Mouse (Mus musculus) forelimb bud, embryonic 11.5 days (tissue): ENCODE measurements around the gene Rprd1b.

Experiments used
- DNase-seq: peaks from one replicate; pipeline ENCODE4 v3.0.0-alpha.2; 2012; ENCODE audit warnings: low read depth, low spot score

Rprd1b gene

DNA sequence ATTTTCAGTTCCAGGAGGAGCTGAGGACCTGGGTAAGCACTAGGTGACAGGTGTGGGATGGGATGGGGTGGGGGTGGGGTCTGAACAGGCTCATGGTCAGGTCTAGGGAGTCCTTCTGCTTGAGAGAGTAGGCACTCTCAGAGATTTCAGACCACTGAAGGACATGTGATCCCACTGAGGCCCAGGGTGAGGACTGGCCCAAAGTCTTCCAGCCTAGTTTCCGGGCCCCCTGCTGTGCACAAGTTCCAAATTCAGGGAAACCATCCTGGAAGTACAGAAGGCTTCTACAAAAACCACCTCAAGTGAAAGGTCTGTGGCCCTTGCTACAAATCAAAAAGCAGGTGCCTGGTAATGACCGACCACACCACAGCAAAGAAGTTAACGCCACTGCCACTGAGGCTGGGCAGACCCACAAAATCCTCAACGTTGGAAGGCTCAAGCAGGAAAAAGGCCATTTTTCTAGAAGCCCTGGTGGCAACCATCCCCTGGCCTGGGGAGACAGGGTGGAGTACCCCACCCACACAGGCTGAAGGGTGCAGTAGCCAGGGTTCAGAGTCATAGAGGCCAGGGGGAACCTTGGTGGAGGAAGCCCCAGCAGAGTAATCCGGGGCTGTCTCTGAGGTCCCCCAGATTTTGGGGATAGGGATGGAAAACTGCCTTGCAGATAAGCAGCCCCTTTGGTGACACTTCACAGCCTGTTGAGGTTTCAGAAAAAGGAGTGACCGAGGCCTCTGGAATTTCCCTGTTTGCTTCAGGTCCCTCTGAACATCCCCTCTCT is 116.6 kb downstream of the Rprd1b start:
- no peak for DNase-seq

DNA sequence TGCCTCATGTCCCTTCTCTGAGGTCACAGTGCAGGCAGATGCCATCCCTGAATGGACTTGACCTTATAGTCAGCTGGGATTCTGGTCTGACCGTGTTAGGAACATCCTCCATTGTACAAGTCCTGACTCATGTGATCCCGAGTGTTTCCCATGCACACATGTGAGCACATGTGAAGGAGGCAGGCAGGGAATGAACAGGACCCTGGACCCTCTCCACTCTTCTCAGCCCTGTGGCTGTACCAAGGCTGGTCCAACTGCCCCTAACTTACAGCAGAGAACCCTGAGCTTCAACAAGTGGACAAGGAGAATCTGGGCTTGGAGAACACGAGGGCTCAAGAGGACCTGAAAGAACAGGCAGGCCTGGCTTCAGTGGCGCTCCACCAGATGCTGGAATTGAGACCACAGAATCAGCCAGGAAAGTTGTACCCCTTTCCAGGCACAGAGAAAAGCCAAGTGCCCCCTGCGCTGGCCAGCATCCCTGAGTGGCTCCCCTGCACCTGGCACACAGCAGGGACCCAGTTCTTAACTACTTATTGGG is 117.3 kb downstream of the Rprd1b start:
- DNase-seq = no peak

DNA sequence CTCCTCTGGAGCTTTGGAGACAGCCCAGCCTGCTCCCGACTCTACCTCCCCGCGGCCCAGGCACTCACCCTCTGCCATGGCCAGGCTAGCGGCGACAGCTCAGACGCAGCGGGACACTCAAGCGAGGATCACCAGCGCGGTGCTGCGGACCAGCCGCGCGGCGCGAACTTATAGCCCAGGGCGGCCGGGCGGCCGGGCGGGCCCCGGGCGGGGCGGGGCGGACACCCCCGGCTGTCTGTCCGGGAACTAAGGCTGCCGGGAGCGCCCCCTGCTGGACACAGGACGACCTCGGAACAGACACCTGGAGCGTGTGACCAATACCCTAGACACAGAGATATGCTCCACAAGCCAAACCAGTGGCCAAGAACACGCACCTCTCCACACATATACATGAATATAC is 117.9 kb downstream of the Rprd1b start, which contains the start of gene Tgm2:
Tgm2 (minus strand) TSS at position 214 of the 400 bp plus-strand sequence.
- DNase-seq = peak; percentile 65

DNA sequence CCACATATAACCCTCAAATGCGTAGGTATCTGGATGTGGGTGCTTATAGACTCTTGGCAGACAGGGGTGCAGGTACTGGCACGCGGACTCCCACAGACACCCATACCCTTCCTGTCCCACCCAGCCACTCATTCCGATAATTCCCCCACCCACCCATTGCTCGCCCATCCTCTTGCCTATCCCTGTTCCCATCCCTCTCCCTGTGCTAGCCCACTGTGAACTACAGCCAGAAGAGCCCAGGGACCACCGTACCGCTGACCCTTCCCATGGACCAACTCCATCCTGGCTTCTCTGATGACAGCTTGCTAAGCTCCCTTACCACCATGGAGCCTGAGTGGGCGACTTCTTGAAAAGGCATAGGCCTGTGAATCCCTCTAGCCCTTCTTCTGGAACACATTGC is 118.7 kb downstream of the Rprd1b start:
- no peak for DNase-seq

DNA sequence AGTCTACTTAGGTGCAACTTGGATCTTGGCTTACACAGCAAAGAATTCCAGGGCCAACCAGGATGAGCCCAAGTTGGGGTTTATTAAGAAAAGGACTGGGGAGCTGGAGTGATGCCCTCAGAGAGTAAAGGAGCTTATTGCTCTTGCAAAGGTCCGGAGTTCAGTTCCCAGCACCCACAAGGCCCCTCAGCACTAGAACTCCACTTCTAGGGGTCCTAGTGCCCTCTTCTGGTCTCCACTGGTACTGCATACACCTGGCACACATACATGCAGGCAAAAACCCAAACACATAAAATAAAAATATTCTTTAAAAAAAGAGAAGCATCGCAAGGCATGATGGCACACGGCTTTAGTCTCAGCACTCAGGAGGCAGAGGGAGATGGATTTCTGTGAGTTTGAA is 122.8 kb downstream of the Rprd1b start:
- no peak for DNase-seq

DNA sequence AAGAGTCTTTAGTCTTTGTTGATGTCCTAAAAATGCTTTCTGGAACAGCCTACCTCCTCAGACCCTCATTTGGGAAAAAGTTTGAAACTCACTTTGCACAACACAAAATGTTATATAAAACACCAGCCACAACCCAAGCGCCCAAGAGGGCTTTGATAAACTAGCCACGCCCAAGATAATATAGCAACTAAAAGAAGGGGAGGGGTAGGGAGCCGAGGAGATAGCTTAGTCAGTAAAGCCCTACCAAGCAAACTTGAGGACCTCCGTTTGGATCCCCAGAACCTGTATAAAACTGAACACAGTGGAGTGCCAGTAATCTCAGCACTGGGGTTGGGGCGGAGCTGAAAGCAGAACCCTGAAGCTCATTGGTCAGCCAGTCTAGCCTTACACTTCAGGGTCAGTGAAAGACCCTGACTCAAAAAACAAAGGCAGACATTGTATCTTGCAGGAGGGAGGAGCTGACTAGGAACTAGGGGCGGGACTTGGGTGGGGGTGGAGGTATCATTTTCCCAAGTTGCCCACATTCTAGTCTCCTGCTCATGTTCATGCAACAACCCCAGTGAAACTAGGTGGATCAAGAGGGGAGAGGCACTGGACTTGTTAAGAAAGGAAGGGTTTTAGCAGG is 124.5 kb downstream of the Rprd1b start:
- DNase-seq = peak; percentile 72

DNA sequence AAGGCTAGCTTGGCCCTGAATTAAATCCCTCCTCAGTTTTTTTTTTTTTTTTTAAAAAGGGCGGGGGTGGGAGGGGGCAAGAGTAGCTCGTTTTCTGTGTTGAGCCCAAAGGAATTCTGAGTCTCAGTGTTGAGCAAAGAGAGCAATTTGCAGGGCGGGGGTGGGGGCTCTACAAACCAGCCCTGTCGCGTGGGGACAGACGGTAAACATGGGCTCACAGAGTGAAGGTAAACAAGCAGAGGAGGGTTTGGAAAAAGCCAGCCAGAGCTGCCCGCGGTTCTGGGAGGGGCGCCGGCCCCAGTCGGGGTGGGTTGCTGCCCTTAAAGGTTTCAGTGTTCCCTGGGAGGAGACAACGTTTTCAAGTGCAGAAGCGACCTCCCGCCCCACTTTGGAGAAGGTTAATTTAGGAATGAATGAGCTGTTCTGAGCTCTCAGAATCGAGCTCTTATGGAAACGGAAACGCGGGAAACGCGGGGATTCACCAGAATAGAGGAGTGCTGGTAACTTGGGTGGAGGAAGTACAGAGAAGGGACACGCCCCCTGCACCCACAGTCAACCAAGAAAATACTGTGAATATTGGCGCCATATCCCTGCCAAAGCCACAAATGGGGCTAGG is 125.5 kb downstream of the Rprd1b start:
- no peak for DNase-seq

DNA sequence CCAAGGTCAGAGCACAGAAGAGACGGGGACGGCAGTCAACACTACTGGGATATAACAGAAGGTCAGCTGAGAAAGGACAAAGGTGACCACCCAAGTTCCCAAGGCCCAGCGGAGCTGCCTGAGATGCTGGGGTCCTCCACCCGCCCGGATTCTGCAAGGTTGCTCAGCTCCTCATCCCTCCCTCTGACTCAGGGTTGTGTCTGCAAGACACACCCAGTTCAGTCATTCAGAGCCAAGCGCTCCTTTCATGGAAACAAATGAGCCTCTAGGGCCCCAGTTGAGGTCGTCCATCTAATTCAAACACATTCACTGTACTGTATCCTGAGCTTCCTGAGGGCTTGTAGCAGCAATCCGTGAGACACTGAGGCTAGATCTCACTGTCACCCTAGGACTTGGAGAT is 126.3 kb downstream of the Rprd1b start:
- no peak for DNase-seq

DNA sequence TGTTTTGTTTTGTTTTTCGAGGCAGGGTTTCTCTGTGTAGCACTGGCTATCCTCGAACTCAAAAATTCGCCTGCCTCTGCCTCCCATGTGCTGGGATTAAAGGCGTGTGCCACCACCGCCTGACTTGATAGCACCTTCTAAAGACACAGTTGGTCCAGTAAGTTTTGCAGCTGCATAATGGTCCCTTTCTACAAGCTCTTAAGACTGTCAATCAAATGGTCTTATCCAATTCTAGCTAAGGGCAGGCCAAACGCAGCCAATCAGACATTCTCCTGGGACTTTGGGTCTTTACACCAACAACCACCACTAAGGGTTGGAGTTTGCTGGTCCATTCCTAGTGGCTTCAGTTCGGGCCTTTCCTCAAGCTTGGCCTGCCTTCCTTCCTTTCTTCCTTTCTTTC is 126.8 kb downstream of the Rprd1b start:
- no peak for DNase-seq

DNA sequence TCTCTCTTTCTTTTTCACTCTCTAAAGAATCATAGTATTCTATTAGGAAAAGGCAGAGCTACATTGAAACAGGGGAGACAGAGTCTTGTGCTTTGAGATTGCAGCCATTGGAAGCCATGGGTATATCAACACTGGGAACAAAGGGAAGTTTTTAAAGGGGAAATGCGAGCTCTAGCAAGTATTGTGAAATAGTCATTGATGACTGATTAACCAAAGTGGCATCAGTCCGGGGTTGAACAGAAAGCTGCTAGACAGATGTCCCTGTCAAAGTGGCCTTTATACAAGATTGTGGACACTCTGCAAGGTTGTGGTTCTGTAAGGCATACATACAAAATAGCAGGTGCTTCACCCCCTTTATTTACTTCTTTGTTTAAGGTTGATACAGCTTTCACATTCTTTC is 127.3 kb downstream of the Rprd1b start:
- no peak for DNase-seq

DNA sequence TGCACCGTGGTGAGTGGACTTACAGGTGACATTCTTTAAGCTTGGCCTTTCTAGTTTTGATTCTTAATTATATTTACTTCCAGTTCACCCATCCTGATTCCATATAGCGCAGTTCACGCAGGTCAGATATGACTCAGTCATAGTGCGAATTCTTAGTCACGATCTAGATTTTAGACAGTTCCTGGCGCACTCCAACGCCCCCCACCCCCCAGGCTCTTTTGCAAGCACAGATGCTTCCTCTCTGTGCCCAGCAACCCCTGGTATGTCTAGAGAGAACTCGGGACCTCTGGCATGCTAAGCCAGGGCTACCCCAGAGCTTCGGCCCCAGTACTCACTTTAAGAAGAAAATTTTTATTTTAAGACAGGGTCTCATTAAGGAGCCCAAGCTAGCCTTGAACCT is 128.2 kb downstream of the Rprd1b start:
- no peak for DNase-seq

DNA sequence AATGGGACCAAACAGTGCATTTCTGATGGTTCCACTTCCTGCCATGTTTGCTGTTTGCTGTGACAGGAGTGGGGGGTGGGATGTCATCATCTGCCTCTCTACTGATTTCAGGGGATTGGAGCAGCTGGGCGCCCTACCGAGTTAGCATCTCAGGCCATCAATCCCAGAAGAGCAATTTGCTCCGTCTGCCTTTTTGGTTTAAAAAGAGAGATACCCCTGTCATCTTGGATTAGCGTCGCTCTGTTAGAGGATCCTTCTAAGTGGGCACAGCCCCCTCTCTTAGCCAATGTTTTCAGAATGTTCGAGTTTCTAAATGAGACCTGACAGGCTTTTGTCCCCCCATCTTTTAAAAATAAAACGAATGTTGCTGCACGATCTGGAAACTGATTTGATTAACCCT is 129.4 kb downstream of the Rprd1b start:
- no peak for DNase-seq

DNA sequence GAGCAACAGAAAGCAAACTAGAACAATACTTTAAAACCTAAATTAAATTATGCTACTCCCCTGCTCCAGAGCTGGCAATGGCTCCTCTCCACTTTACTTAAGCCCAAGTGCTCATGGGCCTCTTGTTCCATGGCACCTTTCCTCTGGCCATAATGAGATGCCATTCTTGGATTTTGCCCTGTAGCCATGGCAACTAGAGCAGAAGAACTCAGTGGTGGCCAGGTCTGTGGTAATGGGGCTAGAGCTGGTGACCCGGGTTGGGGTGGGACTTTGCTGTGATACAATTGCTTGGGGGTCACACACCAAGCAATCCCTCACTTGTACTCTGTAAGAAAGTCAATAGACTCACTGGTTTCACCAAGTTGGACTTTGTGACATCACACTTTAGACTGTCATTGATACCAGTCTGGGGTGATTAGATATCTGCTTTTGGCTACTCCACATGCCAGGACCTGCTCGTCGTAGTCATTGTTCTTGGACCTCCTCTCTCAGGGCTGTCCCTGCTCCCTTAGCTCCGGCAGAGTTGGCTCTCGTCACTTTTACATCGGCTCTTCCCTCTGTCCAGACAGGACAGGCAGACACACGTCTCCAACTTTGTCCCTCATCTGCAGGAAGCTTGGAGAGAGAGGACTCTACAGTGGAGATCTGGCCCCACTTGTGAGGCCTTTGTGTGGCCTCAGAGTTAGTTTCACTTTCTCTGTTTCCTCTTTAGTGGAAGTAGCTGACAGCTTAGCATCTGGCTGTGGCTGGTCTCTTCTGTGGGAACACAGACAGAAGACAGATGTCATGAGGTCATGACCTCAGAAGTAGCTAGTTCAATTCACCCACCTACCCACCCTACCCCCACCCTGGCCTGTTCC is 131.3 kb downstream of the Rprd1b start:
- no peak for DNase-seq

DNA sequence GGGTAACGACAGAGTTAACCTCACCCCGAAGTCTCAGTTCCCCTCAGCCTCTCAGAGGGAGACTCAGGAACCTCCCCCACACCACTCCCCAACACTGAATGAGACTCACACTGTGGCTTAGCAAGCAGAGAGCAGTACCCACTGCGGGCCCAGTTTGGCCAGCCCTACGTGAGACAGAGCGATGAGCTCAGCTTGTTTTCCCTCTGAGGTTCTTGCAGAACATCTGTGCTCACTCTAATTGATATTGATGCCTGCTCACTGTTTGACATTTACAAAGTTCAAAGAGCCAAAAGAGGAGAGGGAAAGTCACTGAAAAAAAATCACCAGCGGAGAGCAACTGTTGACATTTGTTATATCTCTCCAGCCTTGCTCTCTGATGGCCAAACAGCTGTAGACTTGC is 133.5 kb downstream of the Rprd1b start:
- DNase-seq = no peak

DNA sequence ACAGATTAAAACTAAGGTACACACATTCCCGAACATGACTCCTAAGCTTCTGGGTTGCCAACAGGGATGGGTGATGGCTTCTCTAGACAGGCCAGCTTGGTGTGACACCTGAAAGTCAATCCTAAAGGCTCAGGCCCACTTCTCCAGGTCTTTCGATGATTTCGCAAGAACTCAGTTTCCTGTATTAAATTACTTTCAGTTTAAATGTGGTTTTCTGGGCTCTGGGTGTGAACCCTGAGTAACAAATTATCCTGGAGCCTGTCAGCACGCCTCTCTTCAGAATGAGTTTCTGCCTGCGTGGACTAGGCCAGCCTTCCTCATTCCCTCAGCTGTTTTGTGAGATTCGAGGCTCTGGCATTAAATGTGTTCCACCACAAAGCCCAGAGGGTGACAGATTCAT is 134.7 kb downstream of the Rprd1b start:
- no peak for DNase-seq

DNA sequence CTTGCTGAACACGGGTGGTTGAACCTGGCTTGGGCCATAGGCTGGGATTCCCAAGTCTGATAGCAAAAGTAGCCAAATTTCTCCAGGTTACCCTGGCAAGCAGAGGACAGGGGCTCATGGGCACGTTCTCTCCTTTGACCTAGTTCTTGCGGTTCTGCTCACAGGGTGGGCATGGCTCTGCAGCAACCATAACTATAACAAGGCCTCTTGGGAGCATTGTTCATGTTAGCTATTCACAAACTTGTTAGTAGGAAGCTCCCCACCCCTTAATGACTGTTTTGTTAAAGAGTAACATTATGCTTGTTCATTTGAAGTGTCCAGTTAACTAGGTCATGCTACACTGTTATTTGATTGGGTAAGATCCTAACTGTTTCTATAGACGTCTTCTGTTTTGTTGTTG is 137.5 kb downstream of the Rprd1b start:
- DNase-seq = no peak

DNA sequence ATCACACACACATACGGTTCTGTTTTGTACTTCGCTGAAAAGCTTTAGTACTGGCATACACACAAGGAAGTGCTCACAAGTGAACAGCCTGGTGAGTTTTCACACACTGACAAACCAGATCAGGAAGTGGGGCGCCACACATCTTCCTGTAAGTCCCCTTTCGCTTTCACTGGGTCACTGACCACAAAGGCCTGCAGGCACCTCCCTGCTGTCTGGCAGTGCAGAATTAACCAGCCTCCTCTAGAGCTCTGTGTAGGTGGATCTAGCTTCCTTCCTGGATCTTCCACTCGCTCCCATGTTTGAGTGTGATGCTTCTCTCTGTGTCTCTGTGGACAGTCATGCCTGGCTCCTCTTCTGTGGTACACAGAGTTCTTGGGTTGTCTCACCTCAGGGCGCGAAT is 138.3 kb downstream of the Rprd1b start:
- no peak for DNase-seq

DNA sequence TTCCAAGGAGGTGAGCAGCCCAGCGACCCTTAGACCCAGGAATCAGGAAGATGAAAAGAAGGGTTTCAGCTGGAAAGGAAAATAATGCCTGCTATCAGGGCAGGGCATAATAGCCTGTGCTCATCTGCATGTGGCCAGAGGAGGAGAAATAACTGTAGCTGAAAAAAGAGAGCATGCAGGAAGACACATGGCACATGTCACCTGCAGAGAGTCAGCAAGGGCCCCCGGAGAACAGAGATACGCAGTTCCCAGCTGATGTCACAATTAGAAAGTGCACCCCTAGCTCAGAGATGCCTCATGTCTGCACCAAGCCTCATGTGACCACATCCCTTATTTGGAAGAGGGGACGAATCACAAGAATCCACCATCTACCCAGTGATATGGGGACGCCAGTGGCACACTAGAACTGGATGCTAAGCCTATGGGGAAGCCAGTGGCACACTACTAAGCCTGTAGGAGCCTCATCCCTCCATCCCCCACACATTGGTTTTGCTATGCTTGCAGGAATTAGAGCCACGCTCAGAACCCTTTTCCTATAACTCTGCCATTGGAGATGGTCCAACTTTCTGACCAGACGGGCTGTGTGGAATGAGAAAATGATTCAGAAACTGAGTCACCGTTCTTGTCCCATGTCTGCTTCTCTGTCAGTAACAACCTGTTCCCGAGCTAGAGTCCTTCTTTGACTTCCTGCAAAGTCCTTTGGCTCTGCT is 139.4 kb downstream of the Rprd1b start:
- DNase-seq = no peak

DNA sequence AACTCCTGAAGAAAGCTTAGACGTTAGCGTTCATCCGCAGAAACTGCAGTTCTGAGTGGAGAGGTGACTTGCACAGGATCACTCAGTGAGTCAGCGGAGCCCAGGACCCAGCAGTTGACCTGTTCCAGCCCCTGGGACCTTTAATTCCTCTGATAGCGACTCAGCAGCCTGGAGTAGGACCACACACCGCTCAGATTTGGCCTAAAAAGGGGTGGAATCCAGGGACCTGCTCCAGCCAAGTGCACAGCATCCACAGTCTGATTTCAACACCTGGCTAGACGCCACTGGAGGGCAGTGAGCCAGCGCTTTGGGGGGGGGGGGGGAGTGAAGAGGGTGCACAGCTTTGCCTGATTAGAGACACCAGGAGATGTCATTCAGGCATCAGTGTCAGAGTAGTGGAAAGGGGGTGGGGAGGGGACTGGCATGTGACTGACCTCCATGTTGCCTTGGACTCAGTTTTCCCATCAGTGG is 140.5 kb downstream of the Rprd1b start:
- DNase-seq = no peak

DNA sequence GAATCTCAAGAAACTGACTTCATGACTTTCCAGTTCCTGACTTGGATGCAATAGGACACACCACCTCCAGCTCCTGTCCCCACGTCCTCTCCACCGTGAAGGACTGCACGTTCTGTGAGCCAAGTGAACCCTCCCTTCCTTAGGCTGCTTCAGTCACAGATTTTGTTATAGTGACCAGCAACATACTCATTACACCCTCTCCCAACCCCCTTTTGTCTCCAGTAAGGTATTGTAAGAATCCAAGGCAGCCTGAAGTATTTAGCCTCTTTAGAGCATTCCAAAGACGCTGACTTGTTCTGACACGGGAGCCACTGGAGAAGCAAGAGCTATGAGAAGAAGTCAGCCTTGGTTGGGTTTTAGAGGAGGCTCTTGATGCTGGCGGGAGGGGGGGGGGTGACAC is 141.1 kb downstream of the Rprd1b start:
- DNase-seq = no peak

DNA sequence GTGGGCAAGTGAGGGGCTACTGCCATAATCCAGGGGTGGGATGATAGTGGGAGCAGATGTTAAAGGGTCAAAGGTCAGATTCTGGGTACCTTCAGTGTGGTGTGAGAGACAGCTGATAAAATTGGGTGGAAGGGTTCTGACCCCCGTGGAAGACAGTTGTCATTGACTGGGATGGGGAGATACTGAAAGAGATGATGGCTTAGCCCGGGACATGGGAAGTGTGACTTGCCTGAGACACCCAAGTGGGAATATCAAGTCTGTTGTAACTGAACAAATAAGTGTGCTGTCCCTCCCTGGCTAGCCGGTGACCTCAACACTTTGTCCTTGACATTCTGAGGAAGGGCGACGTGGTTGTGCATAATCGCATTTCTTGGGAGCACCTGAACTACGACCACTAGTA is 141.5 kb downstream of the Rprd1b start:
- no peak for DNase-seq
